Mouse (Mus musculus) urinary bladder, postnatal 4 days (tissue): Measurements from ENCODE around the gene Prl3d3.
"Not testable (repeated sequence)": the region's sequence is repeated elsewhere in the genome, so short reads cannot be mapped to it uniquely, and the experiment has no call there.

Experiments used
- DNase-seq, 2 experiments: peaks; one replicate each; pipeline ENCODE4 v3.0.0; 2021 to 2022; ENCODE audit warnings: low spot score in 2 of 2

Gene Prl3d3

GRCm38 (mm10) chr13:27156490-27156889, at the start of gene Prl3d3:
Gene Prl3d3, plus strand, starts transcription at chr13:27156790.
- not testable (repeated sequence) for DNase-seq

GRCm38 (mm10) chr13:27121398-27121797, 35.2 kb upstream of the Prl3d3 start, which contains the start of gene Prl3d2:
Gene Prl3d2, plus strand, starts transcription at chr13:27121698.
- not testable (repeated sequence) for DNase-seq

- no peak for DNase-seq
Measured at GRCm38 (mm10) chr13:27148264-27148663, 8.3 kb upstream of the Prl3d3 start.

- no peak for DNase-seq
Measured at GRCm38 (mm10) chr13:27196359-27196758, 39.8 kb downstream of the Prl3d3 start, which contains the start of gene Prl3c1. Gene Prl3c1, plus strand, starts transcription at chr13:27196659.
